Mouse (Mus musculus): Measurements from ENCODE around the gene Rbpms2. TPM values are rescaled to one million over a fixed set of nuclear protein-coding genes. Genes with fewer than 3 reads are reported as not detected.
A peak's percentile ranks its signal among the peaks of the same experiment; 100 is the strongest.

Rbpms2 gene
- total and polyA plus RNA-seq, 3 experiments = 0.13 to 0.33 TPM; not detected in 1

DNA sequence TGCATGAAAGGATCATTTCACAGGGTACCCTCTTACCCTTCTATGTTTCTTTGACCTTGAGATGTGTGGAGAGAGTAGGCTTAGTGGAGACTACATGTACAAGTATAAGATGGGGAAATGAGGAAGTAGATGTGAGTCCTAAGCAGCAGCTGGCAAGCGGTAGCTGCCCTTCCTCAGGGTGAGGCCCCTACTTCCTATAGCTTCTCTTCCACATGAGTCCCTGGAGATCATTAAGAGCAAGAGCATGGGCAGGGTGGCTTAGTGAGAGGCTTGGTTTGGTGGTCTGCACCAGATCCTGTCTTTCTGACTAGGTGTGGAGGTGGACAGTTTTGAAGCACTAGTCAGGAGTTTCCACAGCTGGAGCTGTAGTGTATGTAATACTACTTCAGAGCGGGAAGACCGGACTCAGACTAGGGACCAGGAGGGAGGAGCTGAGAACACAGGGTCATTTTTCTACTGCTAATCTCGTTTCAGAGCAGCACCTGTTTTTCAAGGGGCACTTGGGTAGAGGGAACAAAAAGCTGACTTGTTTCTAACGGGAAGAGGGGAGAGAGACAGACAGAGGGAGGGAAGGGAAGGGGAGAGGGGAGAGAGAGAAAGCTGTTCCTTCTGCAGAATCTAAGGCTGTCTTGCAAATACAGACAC lies 63.6 kb downstream of the Rbpms2 start:
- DNase-seq (ENCODE audit: low spot score) = peak; percentile 64
- Histone ChIP-seq H3K9me3 (replicated peaks) (no peaks in the 10 kb centered on the region), H3K4me3 (ENCODE audit: low read depth, low read length) (no peak overlapping the region), H3K4me1 (ENCODE audit: insufficient read depth, low read depth, low read length) (peaks cover 24% of the 10 kb centered on the region), H3K36me3 (replicated peaks) (peaks cover 85% of the 10 kb centered on the region), H3K27me3 (ENCODE audit: insufficient read depth, low read length) (no peaks in the 10 kb centered on the region)
- TF ChIP-seq POLR2AphosphoS5 (IDR thresholded peaks at IDR 0.05; ENCODE audit: insufficient replicate concordance, low read depth, low read length) (no peak), CTCF (IDR thresholded peaks at IDR 0.05; ENCODE audit: low read depth, low read length) (no peak), GATA2 (IDR thresholded peaks at IDR 0.05; ENCODE audit: borderline replicate concordance, low read depth, low read length) (no peak), TAL1 (conservative IDR thresholded peaks at IDR 0.05; ENCODE audit: low read depth, low read length) (no peak), GATA1 (IDR thresholded peaks at IDR 0.05; ENCODE audit: borderline replicate concordance, low read length) (no peak)
- ATAC-seq (ENCODE audit: extremely low read depth, insufficient number of reproducible peaks, low FRiP score, poor library complexity, severe bottlenecking) = peak; percentile 60

DNA sequence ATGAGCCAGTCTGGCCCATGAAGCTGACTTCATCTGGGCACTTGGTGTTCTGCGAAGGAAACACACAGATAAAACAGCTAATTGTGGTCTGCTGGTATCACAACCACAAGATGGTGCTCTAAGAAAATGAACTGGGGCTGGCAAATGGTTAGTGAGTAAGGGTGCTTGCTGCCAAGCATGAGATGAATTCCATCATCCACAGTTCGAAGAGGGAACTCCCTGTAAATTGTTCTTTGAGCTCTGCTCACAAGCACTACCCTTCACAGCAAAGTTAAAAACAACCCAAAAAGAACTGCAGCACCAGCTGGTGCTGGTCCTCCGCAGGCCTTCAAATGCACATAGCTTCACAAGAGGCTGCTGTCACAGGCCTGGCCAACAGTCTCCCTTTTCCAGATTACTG lies 66.2 kb downstream of the Rbpms2 start:
- no peak for DNase-seq (ENCODE audit: low spot score)

DNA sequence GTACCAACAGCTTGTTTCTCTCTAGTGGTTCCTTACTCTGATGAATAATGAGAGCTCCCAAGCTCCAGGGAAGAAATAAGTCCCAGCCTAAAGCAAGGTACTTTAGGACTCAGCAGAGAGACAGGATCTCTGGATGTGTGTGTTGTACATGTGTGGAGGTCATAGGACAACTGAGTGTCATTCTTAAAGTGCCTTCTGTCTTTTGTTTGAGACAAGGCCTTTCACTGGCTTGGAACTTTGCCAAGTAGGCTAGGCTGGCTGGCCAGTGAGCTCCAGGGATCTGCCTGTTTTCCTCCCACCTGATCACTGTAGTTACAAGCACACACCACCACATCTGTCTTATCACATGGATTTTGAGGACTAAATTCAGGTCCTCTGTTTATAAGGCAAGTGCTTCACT lies 66.9 kb downstream of the Rbpms2 start:
- Histone ChIP-seq H3K27me3 (ENCODE audit: insufficient read depth, low read length) (no peaks in the 10 kb centered on the region), H3K4me3 (ENCODE audit: low read depth, low read length) (no peak overlapping the region), H3K4me1 (ENCODE audit: insufficient read depth, low read depth, low read length) (peaks cover 36% of the 10 kb centered on the region), H3K9me3 (replicated peaks) (no peaks in the 10 kb centered on the region), H3K36me3 (replicated peaks) (peaks cover 96% of the 10 kb centered on the region)
- no peak for DNase-seq (ENCODE audit: low spot score)
- ATAC-seq (ENCODE audit: extremely low read depth, insufficient number of reproducible peaks, low FRiP score, poor library complexity, severe bottlenecking) = no peak
- TF ChIP-seq GATA2 (IDR thresholded peaks at IDR 0.05; ENCODE audit: borderline replicate concordance, low read depth, low read length) = no peak
- TF ChIP-seq TAL1 (conservative IDR thresholded peaks at IDR 0.05; ENCODE audit: low read depth, low read length) = no peak
- TF ChIP-seq GATA1 (IDR thresholded peaks at IDR 0.05; ENCODE audit: borderline replicate concordance, low read length) = no peak
- TF ChIP-seq CTCF (IDR thresholded peaks at IDR 0.05; ENCODE audit: low read depth, low read length) = no peak

More for the DNA sequence above, 66.2 kb downstream of the Rbpms2 start:
- H3K4me1 ChIP-seq (ENCODE audit: insufficient read depth, low read depth, low read length) = peaks cover 29% of the 10 kb centered on the region
- H3K9me3 ChIP-seq (replicated peaks) = no peaks in the 10 kb centered on the region
- ATAC-seq (ENCODE audit: extremely low read depth, insufficient number of reproducible peaks, low FRiP score, poor library complexity, severe bottlenecking) = no peak
- no peaks in the 10 kb centered on the region for H3K27me3 ChIP-seq (ENCODE audit: insufficient read depth, low read length)
- TF ChIP-seq CTCF (IDR thresholded peaks at IDR 0.05; ENCODE audit: low read depth, low read length) = no peak
- TF ChIP-seq TAL1 (conservative IDR thresholded peaks at IDR 0.05; ENCODE audit: low read depth, low read length) = no peak
- TF ChIP-seq GATA1 (IDR thresholded peaks at IDR 0.05; ENCODE audit: borderline replicate concordance, low read length) = no peak
- no peak for TF ChIP-seq POLR2AphosphoS5 (IDR thresholded peaks at IDR 0.05; ENCODE audit: insufficient replicate concordance, low read depth, low read length)
- TF ChIP-seq GATA2 (IDR thresholded peaks at IDR 0.05; ENCODE audit: borderline replicate concordance, low read depth, low read length) = no peak
- H3K36me3 ChIP-seq (replicated peaks) = peaks cover 94% of the 10 kb centered on the region
- H3K4me3 ChIP-seq (ENCODE audit: low read depth, low read length) = no peak overlapping the region

DNA sequence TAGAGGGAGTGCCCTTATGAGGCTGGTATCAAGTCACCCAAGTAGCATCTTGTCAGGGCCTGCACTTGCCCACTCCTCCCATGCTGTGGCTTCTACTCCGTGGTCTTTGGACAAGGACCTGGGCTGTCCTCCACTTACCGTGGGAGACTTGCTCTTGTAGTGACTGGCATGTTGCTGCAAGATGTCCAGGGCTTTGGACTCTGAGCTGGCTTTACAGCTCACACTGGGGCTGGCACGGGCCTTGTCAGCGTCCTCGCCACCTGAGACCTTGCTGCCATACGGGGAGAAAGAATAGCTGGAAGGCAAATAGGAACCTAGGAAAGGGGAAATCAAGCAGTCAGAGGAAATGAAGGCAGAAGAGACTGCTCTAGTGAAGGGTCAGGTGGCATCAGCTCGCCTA lies 67.9 kb downstream of the Rbpms2 start:
- Histone ChIP-seq H3K4me1 (ENCODE audit: insufficient read depth, low read depth, low read length) (peaks cover 36% of the 10 kb centered on the region), H3K27me3 (ENCODE audit: insufficient read depth, low read length) (no peaks in the 10 kb centered on the region), H3K9me3 (replicated peaks) (no peaks in the 10 kb centered on the region), H3K4me3 (ENCODE audit: low read depth, low read length) (no peak overlapping the region), H3K36me3 (replicated peaks) (peaks cover 95% of the 10 kb centered on the region)
- TF ChIP-seq GATA2 (IDR thresholded peaks at IDR 0.05; ENCODE audit: borderline replicate concordance, low read depth, low read length) (no peak), POLR2AphosphoS5 (IDR thresholded peaks at IDR 0.05; ENCODE audit: insufficient replicate concordance, low read depth, low read length) (no peak), TAL1 (conservative IDR thresholded peaks at IDR 0.05; ENCODE audit: low read depth, low read length) (no peak)
- no peak for ATAC-seq (ENCODE audit: extremely low read depth, insufficient number of reproducible peaks, low FRiP score, poor library complexity, severe bottlenecking)
- no peak for DNase-seq (ENCODE audit: low spot score)

DNA sequence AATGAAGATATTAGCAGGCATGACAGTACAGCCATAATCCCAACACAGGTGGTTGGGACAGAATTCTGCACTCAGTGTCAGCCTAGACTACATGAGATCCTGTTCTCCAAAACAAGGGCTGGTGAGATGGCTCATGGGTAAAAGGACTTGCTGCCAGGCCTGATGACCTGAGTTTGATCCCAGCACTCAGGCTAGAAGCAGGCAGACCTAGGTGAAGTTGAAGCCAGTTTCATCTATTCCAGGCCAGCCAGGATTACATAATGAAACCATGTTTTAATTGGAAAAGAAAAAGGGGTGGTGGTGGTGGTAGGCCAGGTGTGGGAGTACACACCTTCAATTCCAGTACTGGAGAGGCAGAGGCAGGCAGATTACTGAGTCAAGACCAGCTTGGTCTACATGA lies 68.5 kb downstream of the Rbpms2 start:
- Histone ChIP-seq H3K4me3 (ENCODE audit: low read depth, low read length) (no peak overlapping the region), H3K27me3 (ENCODE audit: insufficient read depth, low read length) (no peaks in the 10 kb centered on the region), H3K36me3 (replicated peaks) (peaks cover 95% of the 10 kb centered on the region), H3K9me3 (replicated peaks) (no peaks in the 10 kb centered on the region), H3K4me1 (ENCODE audit: insufficient read depth, low read depth, low read length) (peaks cover 34% of the 10 kb centered on the region)
- DNase-seq (ENCODE audit: low spot score) (no peak), ATAC-seq (ENCODE audit: extremely low read depth, insufficient number of reproducible peaks, low FRiP score, poor library complexity, severe bottlenecking) (no peak)
- TF ChIP-seq CTCF (IDR thresholded peaks at IDR 0.05; ENCODE audit: low read depth, low read length) (no peak), GATA2 (IDR thresholded peaks at IDR 0.05; ENCODE audit: borderline replicate concordance, low read depth, low read length) (no peak), GATA1 (IDR thresholded peaks at IDR 0.05; ENCODE audit: borderline replicate concordance, low read length) (no peak), POLR2AphosphoS5 (IDR thresholded peaks at IDR 0.05; ENCODE audit: insufficient replicate concordance, low read depth, low read length) (no peak), TAL1 (conservative IDR thresholded peaks at IDR 0.05; ENCODE audit: low read depth, low read length) (no peak)

DNA sequence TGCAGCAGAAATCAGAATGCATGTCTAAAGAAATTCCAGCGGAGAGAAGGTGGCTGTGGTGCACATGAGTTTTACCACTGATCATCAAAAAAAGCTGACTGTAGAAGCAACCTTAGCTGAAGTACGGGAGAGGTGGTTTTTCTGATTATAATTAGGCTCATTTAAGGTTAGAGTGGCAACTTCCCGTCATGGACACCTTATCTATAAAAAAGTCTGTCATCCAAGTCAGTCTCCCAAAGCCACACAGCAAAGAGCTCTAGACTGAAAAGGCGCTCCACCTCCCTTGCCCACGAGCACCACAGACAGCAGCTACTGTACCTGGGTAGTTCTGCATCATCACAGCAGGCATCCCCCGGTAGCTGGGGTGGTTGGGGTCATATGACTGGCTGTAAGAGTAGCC lies 71.1 kb downstream of the Rbpms2 start:
- ATAC-seq (ENCODE audit: extremely low read depth, insufficient number of reproducible peaks, low FRiP score, poor library complexity, severe bottlenecking) (no peak), DNase-seq (ENCODE audit: low spot score) (no peak)
- no peaks in the 10 kb centered on the region; the same call in 1 of the 2 replicates for H3K27me3 ChIP-seq (ENCODE audit: insufficient read depth, low read length)
- TF ChIP-seq TAL1 (conservative IDR thresholded peaks at IDR 0.05; ENCODE audit: low read depth, low read length) (0 out of 2 replicates have a peak, but pooled peaks have one; percentile 30), GATA2 (IDR thresholded peaks at IDR 0.05; ENCODE audit: borderline replicate concordance, low read depth, low read length) (no peak)
- H3K9me3 ChIP-seq (replicated peaks) = no peaks in the 10 kb centered on the region
- H3K4me3 ChIP-seq (ENCODE audit: low read depth, low read length) = no peak overlapping the region
- H3K36me3 ChIP-seq (replicated peaks) = peaks cover 93% of the 10 kb centered on the region
- peaks cover 20% of the 10 kb centered on the region for H3K4me1 ChIP-seq (ENCODE audit: insufficient read depth, low read depth, low read length)
